Mouse (Mus musculus): Measurements from ENCODE around the gene Ackr1. TPM values are rescaled to one million over a fixed set of nuclear protein-coding genes. Genes with fewer than 3 reads are reported as not detected.

The Ackr1 gene
- polyA plus RNA-seq, 1 experiment, result 11.1 TPM

DNA sequence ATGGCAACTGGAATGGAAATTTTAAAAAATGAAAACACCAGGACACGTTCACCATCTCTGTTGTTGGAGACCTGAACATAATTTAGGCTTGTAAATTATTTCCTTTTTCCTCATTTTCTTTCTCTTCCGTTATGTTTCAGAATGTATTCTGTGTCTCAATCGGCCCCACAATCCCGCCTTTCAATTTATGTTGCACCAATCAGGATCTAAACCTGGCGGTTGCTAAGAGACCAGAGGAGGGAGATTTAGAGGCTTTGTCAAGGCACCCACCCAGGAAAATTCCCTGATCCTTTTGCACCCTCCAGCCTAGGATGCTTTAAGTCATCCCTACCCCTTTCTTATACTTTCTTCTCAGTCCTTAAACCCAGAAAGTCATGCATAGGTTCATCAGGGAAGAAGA, 3.8 kb downstream of the Ackr1 start:
- no peak overlapping the region for H3K4me3 ChIP-seq (ENCODE audit: low read depth, low read length)
- H3K27ac ChIP-seq (ENCODE audit: insufficient read depth, low read depth, low read length), result no peak overlapping the region
- no peaks in the 10 kb centered on the region for H3K27me3 ChIP-seq (ENCODE audit: control insufficient read depth, insufficient read depth, low read length)
- 73% methylated on average over 5 of the region's 5 CpGs for WGBS
- no peaks in the 10 kb centered on the region for H3K36me3 ChIP-seq (ENCODE audit: control insufficient read depth, insufficient read depth, low read length)
- no peaks in the 10 kb centered on the region for H3K4me1 ChIP-seq (ENCODE audit: control insufficient read depth, insufficient read depth, insufficient read length, low read length)
- TF ChIP-seq CTCF (IDR thresholded peaks at IDR 0.05; ENCODE audit: extremely low read depth, insufficient read length, insufficient replicate concordance, low read depth, low read length) (no peak), POLR2A (IDR thresholded peaks at IDR 0.05; ENCODE audit: low read depth, low read length) (no peak)

DNA sequence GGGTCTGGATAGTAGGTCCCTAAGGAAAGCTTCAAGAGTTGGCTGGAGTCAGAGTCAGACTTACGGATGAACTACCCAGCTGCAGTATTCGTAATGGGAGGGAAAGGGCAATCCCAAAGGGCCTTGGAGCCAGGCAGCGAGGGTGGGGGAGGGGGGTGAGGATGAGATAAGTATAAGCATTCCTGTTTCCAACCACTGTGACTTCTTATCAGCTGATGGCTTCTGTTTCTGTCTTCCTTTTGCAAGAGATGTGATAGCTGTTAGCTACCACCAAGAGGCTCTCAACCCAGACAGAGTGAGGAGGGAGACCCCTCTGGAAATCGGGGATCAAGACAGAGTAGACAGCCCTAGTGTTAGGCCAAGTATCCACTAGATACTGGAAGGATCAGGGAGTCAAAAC, 4.4 kb downstream of the Ackr1 start:
- no peak for TF ChIP-seq CTCF (IDR thresholded peaks at IDR 0.05; ENCODE audit: extremely low read depth, insufficient read length, insufficient replicate concordance, low read depth, low read length)
- no peak for TF ChIP-seq POLR2A (IDR thresholded peaks at IDR 0.05; ENCODE audit: low read depth, low read length)
- WGBS, result 28% methylated on average over 4 of the region's 4 CpGs
- Histone ChIP-seq H3K4me3 (ENCODE audit: low read depth, low read length) (no peak overlapping the region), H3K27me3 (ENCODE audit: control insufficient read depth, insufficient read depth, low read length) (no peaks in the 10 kb centered on the region), H3K36me3 (ENCODE audit: control insufficient read depth, insufficient read depth, low read length) (no peaks in the 10 kb centered on the region), H3K27ac (ENCODE audit: insufficient read depth, low read depth, low read length) (no peak overlapping the region), H3K4me1 (ENCODE audit: control insufficient read depth, insufficient read depth, insufficient read length, low read length) (no peaks in the 10 kb centered on the region)

GRCm38 (mm10) chr1:173328446-173328845, 5.1 kb downstream of the Ackr1 start:
- no peak overlapping the region for H3K27ac ChIP-seq (ENCODE audit: insufficient read depth, low read depth, low read length)
- TF ChIP-seq CTCF (IDR thresholded peaks at IDR 0.05; ENCODE audit: extremely low read depth, insufficient read length, insufficient replicate concordance, low read depth, low read length) (no peak), POLR2A (IDR thresholded peaks at IDR 0.05; ENCODE audit: low read depth, low read length) (no peak)
- no peak overlapping the region for H3K4me3 ChIP-seq (ENCODE audit: low read depth, low read length)
- H3K27me3 ChIP-seq (ENCODE audit: control insufficient read depth, insufficient read depth, low read length), result no peaks in the 10 kb centered on the region
- H3K36me3 ChIP-seq (ENCODE audit: control insufficient read depth, insufficient read depth, low read length), result no peaks in the 10 kb centered on the region
- 70% methylated on average over 8 of the region's 8 CpGs for WGBS
- H3K4me1 ChIP-seq (ENCODE audit: control insufficient read depth, insufficient read depth, insufficient read length, low read length), result no peaks in the 10 kb centered on the region

DNA sequence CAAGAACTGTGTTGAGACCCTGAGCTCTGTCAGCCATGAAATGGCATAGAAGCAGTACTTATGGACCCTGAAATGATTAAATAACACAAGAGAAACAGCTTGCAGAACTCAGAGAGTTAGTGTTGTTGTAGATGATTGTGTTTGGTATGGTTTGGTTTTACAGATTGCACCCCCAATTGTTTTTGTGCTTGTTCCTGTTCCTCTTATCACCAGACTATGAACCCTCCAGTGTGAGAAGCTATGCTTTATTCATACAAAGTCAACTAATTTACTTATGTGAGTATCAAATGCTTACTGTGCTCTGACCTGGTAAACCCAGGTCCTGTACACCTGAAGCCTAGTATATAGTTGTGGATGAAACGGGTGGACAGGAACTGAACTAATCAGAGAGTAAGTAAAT, 7.0 kb downstream of the Ackr1 start:
- H3K4me1 ChIP-seq (ENCODE audit: control insufficient read depth, insufficient read depth, insufficient read length, low read length), result no peaks in the 10 kb centered on the region
- no peak overlapping the region for H3K4me3 ChIP-seq (ENCODE audit: low read depth, low read length)
- TF ChIP-seq POLR2A (IDR thresholded peaks at IDR 0.05; ENCODE audit: low read depth, low read length), result no peak
- TF ChIP-seq CTCF (IDR thresholded peaks at IDR 0.05; ENCODE audit: extremely low read depth, insufficient read length, insufficient replicate concordance, low read depth, low read length), result no peak
- H3K27me3 ChIP-seq (ENCODE audit: control insufficient read depth, insufficient read depth, low read length), result no peaks in the 10 kb centered on the region
- 31% methylated on average over 1 of the region's 1 CpGs for WGBS
- H3K27ac ChIP-seq (ENCODE audit: insufficient read depth, low read depth, low read length), result no peak overlapping the region
- no peaks in the 10 kb centered on the region for H3K36me3 ChIP-seq (ENCODE audit: control insufficient read depth, insufficient read depth, low read length)

DNA sequence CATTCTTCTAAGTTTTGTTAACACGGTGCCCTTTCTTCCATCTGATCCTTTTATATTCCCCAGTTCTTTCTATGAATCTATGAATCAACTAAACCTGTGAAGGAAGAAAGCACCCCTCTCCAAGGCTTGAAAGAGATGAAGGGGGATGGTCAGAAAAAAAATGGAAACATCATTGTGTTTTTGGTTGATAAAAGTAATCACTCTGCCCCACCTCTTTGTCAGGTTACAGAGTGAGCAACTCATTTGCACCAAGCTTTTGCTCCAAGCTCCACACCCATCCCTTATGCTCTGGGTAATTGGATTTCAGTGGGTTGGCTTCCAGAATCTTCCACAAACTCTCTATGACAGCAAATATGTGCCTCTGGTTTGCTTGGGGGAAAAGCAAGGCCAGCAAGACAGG, 8.2 kb downstream of the Ackr1 start:
- Histone ChIP-seq H3K27ac (ENCODE audit: insufficient read depth, low read depth, low read length) (no peak overlapping the region), H3K36me3 (ENCODE audit: control insufficient read depth, insufficient read depth, low read length) (no peaks in the 10 kb centered on the region), H3K4me1 (ENCODE audit: control insufficient read depth, insufficient read depth, insufficient read length, low read length) (no peaks in the 10 kb centered on the region), H3K4me3 (ENCODE audit: low read depth, low read length) (no peak overlapping the region), H3K27me3 (ENCODE audit: control insufficient read depth, insufficient read depth, low read length) (no peaks in the 10 kb centered on the region)
- TF ChIP-seq POLR2A (IDR thresholded peaks at IDR 0.05; ENCODE audit: low read depth, low read length) (no peak), CTCF (IDR thresholded peaks at IDR 0.05; ENCODE audit: extremely low read depth, insufficient read length, insufficient replicate concordance, low read depth, low read length) (no peak)
- 89% methylated on average over 1 of the region's 1 CpGs for WGBS

DNA sequence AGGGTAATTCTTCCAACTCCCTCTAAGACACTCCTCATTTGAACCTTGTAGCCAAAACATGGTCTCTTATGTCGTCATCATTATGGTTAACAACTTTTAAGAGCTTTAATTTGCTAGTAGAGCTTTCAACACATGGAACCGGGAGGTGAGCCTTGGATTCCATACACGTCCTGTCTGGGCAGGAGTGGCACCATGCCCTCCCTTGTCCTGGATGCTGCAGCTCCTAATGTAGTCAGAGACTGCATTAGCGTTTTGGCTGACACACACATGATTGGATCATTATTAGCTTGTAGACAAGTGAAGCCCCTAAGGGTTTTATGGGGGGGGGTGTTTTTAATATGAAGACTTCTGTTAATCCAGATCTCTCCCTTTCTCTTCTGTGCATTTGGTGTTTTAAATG, 8.6 kb downstream of the Ackr1 start:
- no peaks in the 10 kb centered on the region for H3K27me3 ChIP-seq (ENCODE audit: control insufficient read depth, insufficient read depth, low read length)
- H3K36me3 ChIP-seq (ENCODE audit: control insufficient read depth, insufficient read depth, low read length), result no peaks in the 10 kb centered on the region
- TF ChIP-seq CTCF (IDR thresholded peaks at IDR 0.05; ENCODE audit: extremely low read depth, insufficient read length, insufficient replicate concordance, low read depth, low read length), result no peak
- WGBS, result 61% methylated on average over 4 of the region's 4 CpGs
- H3K4me1 ChIP-seq (ENCODE audit: control insufficient read depth, insufficient read depth, insufficient read length, low read length), result no peaks in the 10 kb centered on the region
- no peak overlapping the region for H3K4me3 ChIP-seq (ENCODE audit: low read depth, low read length)
- H3K27ac ChIP-seq (ENCODE audit: insufficient read depth, low read depth, low read length), result no peak overlapping the region

DNA sequence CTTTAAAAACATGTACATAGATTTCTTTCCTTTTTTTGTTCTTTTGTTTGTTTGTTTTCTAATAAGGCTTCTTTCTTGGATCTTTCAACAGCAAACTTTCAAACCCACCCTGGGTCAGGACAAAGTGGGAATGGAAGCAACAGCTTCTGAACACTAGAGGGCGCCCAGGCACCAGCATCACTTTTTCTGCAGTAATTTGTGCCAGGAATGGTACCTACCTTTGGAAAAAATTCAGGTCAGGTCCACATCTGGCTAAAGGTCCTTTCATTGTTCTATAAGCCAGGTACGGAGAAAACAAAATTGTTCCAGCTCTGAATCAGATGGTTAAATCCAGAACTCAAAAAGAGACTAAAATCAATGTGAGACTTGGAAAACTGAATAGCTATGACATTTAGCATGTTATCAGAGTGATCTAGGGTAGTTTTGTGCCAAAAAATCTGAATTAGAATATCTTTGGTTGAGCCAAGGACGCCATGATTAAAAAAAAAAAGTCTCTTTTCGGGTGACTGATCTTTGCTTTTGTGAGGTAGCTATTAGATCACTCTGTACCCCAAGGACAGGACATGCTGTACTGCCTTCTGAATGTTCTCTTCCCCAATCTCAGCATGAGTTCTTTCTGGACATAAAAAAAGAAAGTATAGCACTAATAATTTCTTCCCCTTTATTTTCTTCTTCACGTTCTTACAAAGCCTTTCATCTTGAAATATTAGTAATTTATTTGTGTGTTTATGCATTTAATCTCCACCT, 9.5 kb downstream of the Ackr1 start:
- Histone ChIP-seq H3K27ac (ENCODE audit: insufficient read depth, low read depth, low read length) (no peak overlapping the region), H3K4me1 (ENCODE audit: control insufficient read depth, insufficient read depth, insufficient read length, low read length) (no peaks in the 10 kb centered on the region), H3K4me3 (ENCODE audit: low read depth, low read length) (no peak overlapping the region), H3K36me3 (ENCODE audit: control insufficient read depth, insufficient read depth, low read length) (no peaks in the 10 kb centered on the region), H3K27me3 (ENCODE audit: control insufficient read depth, insufficient read depth, low read length) (no peaks in the 10 kb centered on the region)
- TF ChIP-seq POLR2A (IDR thresholded peaks at IDR 0.05; ENCODE audit: low read depth, low read length), result no peak
- peak; percentile 55; the same call in 1 of the 2 replicates for TF ChIP-seq CTCF (IDR thresholded peaks at IDR 0.05; ENCODE audit: extremely low read depth, insufficient read length, insufficient replicate concordance, low read depth, low read length)
- WGBS, result 22% methylated on average over 5 of the region's 5 CpGs
